Mouse (Mus musculus) lung, embryonic 14.5 days (tissue): ENCODE results near the gene Samd4b. TPM values are rescaled to one million over a fixed set of nuclear protein-coding genes. Genes with fewer than 3 reads are reported as not detected.
"Not testable (repeated sequence)": the region's sequence is repeated elsewhere in the genome, so short reads cannot be mapped to it uniquely, and the experiment has no call there.

Experiments
- ATAC-seq: fragments of 200-750 bp; cut with Nextera tagmentation; 2 replicates; pipeline ENCODE4 v1.8.0; 2017; ENCODE audit warnings: mild to moderate bottlenecking, moderate TSS enrichment, moderate library complexity; ENCODE audit not compliant: insufficient read depth
- DNase-seq: peaks from one replicate; pipeline ENCODE4 v3.0.0-alpha.2; 2015
- H3K27ac ChIP-seq: fragments of 300-500 bp; sonication (generic); 2 replicates; pipeline ENCODE4 v1.5.1; 2014; ENCODE audit warnings: low read depth, mild to moderate bottlenecking, moderate library complexity
- H3K27me3 ChIP-seq: fragments of 300-500 bp; sonication (generic); 2 replicates; pipeline ENCODE4 v1.6.1; 2014; ENCODE audit warnings: low read length, control low read depth; ENCODE audit not compliant: insufficient read depth
- H3K36me3 ChIP-seq: fragments of 300-500 bp; sonication (generic); 2 replicates; pipeline ENCODE4 v1.6.1; 2014; ENCODE audit warnings: control low read depth; ENCODE audit not compliant: insufficient read depth
- H3K4me1 ChIP-seq: fragments of 300-500 bp; sonication (generic); 2 replicates; pipeline ENCODE4 v1.6.1; 2014; ENCODE audit warnings: antibody characterized with exemption, control low read depth; ENCODE audit not compliant: insufficient read depth
- H3K4me2 ChIP-seq: fragments of 300-500 bp; sonication (generic); 2 replicates; pipeline ENCODE4 v1.6.1; 2014; ENCODE audit warnings: mild to moderate bottlenecking
- H3K4me3 ChIP-seq: fragments of 300-500 bp; sonication (generic); 2 replicates; pipeline ENCODE4 v1.5.1; 2014; ENCODE audit warnings: low read depth, low read length
- H3K9ac ChIP-seq: fragments of 300-500 bp; sonication (generic); 2 replicates; pipeline ENCODE4 v1.6.1; 2014
- H3K9me3 ChIP-seq: fragments of 300-500 bp; sonication (generic); 2 replicates; pipeline ENCODE4 v1.6.1; 2016; ENCODE audit warnings: low read depth, low read length, control low read depth
- CTCF ChIP-seq: IDR thresholded peaks from 2 replicates; pipeline ENCODE4 v1.5.1; 2016; ENCODE audit warnings: antibody characterized with exemption, low read depth
- WGBS: fragments of 180-500 bp; shearing (Covaris S2); extraction: QIAGEN DNeasy Blood & Tissue Kit; methylation state at CpG from one replicate; pipeline ENCODE4 v1.1.7; 2014; 5-methylcytosine and 5-hydroxymethylcytosine counted together
- polyA plus RNA-seq: library from polyadenylated mRNA; unstranded; fragments of >200 nt; fragmentation: Nextera tagmentation; extraction: Ambion mirVana; gene quantifications from 2 replicates; pipeline ENCODE4 v1.2.1, GENCODE M21; 2014

The Samd4b gene
- polyA plus RNA-seq, 1 experiment from 2014 or later = 34.0 TPM

DNA sequence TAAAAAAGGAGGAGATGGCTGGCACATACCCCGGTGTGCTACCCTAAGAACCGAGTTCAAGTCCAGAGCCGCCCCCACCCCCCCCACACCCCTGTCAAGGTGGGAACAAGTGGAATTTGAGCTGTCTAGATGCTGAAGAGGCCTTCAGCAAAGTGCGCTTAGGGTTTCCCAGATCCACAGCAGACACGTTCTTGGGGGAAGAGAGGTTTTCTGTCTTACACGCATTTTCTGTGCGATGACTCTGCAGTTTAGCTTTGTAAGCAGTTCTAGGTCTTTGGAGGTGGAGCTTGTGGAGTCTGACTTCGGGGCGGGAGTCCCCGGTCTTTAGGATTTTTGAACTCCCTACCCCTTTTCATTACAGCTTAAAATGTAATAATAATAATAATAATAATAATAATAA is 33.1 kb upstream of the Samd4b start, which contains the start of gene Acp7:
Gene Acp7 (minus strand): TSS at position 260 of the 400 bp plus-strand sequence.
- DNase-seq = no peak
- peaks cover 35% of the 10 kb centered on the region for H3K27me3 ChIP-seq

GRCm38 (mm10) chr7:28624791-28625190 is 26.8 kb upstream of the Samd4b start:
- DNase-seq (no peak), ATAC-seq (no peak)
- no peaks in the 10 kb centered on the region for H3K36me3 ChIP-seq
- H3K27ac ChIP-seq = no peak overlapping the region
- H3K4me1 ChIP-seq = no peaks in the 10 kb centered on the region
- H3K4me2 ChIP-seq = no peak overlapping the region
- no peak overlapping the region for H3K4me3 ChIP-seq
- no peaks in the 10 kb centered on the region for H3K9me3 ChIP-seq
- TF ChIP-seq CTCF = no peak
- peaks cover 15% of the 10 kb centered on the region for H3K27me3 ChIP-seq
- no peak overlapping the region for H3K9ac ChIP-seq
- 72% methylated on average over 5 of the region's 5 CpGs for WGBS

More for the DNA sequence above, 33.1 kb upstream of the Samd4b start, which contains the start of gene Acp7:
- Histone ChIP-seq H3K9me3 (no peaks in the 10 kb centered on the region), H3K9ac (no peak within 1 kb of the TSS; the same call in 1 of the 2 replicates), H3K4me3 (peak within 1 kb of the TSS; percentile 19), H3K4me1 (no peaks in the 10 kb centered on the region), H3K27ac (no peak within 1 kb of the TSS), H3K36me3 (no peaks in the 10 kb centered on the region), H3K4me2 (peak within 1 kb of the TSS; percentile 49)
- TF ChIP-seq CTCF = no peak
- ATAC-seq = no peak
- WGBS = 31% methylated on average over 10 of the region's 10 CpGs

DNA sequence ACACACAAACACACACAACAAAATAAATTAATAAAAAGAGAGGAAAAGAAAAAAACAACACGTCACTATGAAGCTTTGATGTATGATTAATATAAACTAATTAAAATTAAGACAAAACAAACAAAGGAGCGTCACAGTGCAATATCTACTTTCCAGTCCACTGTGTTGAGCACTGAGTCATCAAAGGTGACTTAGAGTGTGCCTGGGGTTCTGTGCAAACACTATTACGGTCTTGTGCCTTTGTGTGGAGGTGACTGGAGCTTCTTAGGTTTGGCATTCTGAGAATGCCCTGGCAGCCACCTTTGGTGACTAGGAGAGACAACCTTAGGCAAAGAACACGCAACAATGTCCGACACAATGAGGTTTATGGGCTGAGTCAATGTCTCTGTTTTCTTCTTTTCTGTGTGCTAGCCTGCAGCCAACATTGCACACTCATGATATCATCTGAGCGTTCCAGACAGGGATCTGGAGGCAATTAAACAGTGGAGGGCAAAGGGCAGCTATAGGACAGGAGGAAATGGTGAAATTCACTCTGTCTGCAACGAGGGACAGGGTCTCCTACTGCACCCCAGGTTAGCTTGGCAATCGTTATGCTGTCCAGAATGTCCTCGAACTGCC is 21.3 kb upstream of the Samd4b start:
- H3K4me1 ChIP-seq = no peaks in the 10 kb centered on the region
- no peak overlapping the region for H3K4me2 ChIP-seq
- H3K4me3 ChIP-seq = no peak overlapping the region
- H3K9me3 ChIP-seq = no peaks in the 10 kb centered on the region
- 43% methylated on average over 9 of the region's 9 CpGs for WGBS
- DNase-seq = no peak
- ATAC-seq = no peak
- no peak overlapping the region for H3K27ac ChIP-seq
- H3K27me3 ChIP-seq = no peaks in the 10 kb centered on the region
- no peak overlapping the region for H3K9ac ChIP-seq
- H3K36me3 ChIP-seq = no peaks in the 10 kb centered on the region
- no peak for TF ChIP-seq CTCF

DNA sequence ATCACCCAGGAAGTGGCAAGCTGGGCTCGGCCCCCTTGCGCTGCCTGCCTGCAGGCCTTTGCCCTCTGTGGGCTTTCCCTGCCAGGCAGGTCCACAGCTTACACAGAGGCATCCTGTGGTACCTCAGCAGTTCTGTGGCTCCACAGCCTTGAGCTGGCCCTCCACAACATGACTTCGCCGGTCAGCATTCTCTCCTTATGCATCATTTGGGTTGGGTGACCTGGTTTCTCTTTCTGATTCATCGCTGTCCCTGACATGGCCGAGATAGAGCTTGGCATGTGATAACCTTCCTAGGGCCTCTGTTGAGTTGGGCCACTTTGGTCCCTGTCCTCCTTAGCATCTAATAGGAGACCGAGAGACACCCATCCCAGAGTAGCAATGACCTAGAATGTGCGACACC is 8.0 kb upstream of the Samd4b start:
- Histone ChIP-seq H3K4me2 (no peak overlapping the region), H3K27me3 (no peaks in the 10 kb centered on the region), H3K27ac (no peak overlapping the region), H3K4me3 (no peak overlapping the region), H3K9me3 (no peaks in the 10 kb centered on the region), H3K4me1 (no peaks in the 10 kb centered on the region), H3K36me3 (no peaks in the 10 kb centered on the region), H3K9ac (no peak overlapping the region)
- no peak for TF ChIP-seq CTCF
- WGBS = 87% methylated on average over 8 of the region's 8 CpGs
- no peak for ATAC-seq
- no peak for DNase-seq

DNA sequence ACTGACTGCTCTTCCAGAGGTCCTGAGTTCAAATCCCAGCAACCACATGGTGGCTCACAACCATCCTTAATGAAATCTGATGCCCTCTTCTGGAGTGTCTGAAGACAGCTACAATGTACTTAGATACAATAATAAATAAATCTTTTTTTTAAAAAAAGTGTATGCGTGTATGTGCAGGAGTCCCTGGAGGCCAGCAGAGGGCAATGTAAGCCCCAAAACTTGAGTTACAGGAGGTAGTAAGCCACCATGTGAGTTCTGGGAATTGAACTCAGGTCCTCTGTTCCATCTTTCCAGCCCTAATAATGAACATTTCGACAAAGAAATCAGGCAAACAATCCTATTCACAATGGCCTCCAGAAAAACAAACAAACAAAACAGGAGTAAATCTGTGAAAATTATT is 5.8 kb upstream of the Samd4b start:
- peak; percentile 18 for DNase-seq
- H3K4me1 ChIP-seq, ATAC-seq, H3K36me3 ChIP-seq, H3K27me3 ChIP-seq, H3K9ac ChIP-seq, H3K9me3 ChIP-seq, H3K4me3 ChIP-seq, H3K27ac ChIP-seq, H3K4me2 ChIP-seq: not testable (repeated sequence)
- peak; percentile 48 for TF ChIP-seq CTCF
- WGBS = 74% methylated on average over 2 of the region's 2 CpGs

- no peak for DNase-seq
- 63% methylated on average over 5 of the region's 5 CpGs for WGBS
- Histone ChIP-seq H3K9ac (no peak overlapping the region), H3K9me3 (no peaks in the 10 kb centered on the region), H3K4me3 (no peak overlapping the region), H3K27me3 (no peaks in the 10 kb centered on the region), H3K4me2 (no peak overlapping the region), H3K27ac (no peak overlapping the region), H3K36me3 (no peaks in the 10 kb centered on the region), H3K4me1 (no peaks in the 10 kb centered on the region)
- no peak for ATAC-seq
- TF ChIP-seq CTCF = no peak
Measured at GRCm38 (mm10) chr7:28603136-28603535, 5.2 kb upstream of the Samd4b start.

- H3K4me1 ChIP-seq = peaks cover 3% of the 10 kb centered on the region; the same call in 1 of the 2 replicates
- no peaks in the 10 kb centered on the region for H3K36me3 ChIP-seq
- no peak for ATAC-seq
- no peak overlapping the region for H3K4me3 ChIP-seq
- H3K4me2 ChIP-seq = no peak overlapping the region
- no peaks in the 10 kb centered on the region for H3K27me3 ChIP-seq
- H3K9ac ChIP-seq = no peak overlapping the region
- H3K9me3 ChIP-seq = no peaks in the 10 kb centered on the region
- H3K27ac ChIP-seq = no peak overlapping the region
- TF ChIP-seq CTCF = peak; percentile 83
- WGBS = 19% methylated on average over 7 of the region's 7 CpGs
- DNase-seq = peak; percentile 84
Measured at GRCm38 (mm10) chr7:28601668-28602067, 3.7 kb upstream of the Samd4b start.
